ENCODE assay signal across 37 mouse cellular contexts in the genomic region with DNA sequence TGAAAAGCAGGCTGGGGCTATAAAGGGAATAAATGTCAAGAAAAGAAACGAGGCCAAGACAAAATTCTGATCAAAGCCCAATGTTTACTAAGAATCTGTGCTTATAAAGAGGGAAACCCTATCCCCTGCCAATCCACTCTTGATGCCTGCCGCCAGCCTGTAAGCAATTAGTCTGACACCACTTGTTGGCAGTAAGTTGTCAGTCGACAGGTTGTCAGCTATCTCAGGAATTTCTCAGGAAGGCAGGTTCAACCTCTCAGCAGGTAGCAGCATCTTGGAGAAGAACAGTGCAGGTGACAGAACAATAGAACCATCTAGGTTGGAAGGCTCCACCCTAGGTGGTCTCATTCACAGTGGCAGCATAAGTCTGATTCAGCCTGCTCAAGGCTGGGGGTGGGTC. TPM values are rescaled to one million over a fixed set of nuclear protein-coding genes. Genes with fewer than 3 reads are reported as not detected.
DNase-seq lines count a peak whose midpoint lies in the region; ATAC-seq and TF ChIP-seq lines count a peak whose summit lies in the region.
"Had no signal": no experiment of that assay in that cellular context is flagged by ENCODE, and none has a peak within 500 bp of the region (broad histone marks: within the 10 kb centered on the region; RNA-seq: fewer than 3 reads in every experiment).

No protein-coding gene starts in this region.

- no peak overlapping the region for H3K9ac ChIP-seq in kidney, embryonic 15.5 days
- H3K9ac ChIP-seq: embryonic facial prominence, embryonic 13.5 days; heart, embryonic 12.5 days; hindbrain, embryonic 14.5 days; limb, embryonic 12.5 days; liver, embryonic 15.5 days; lung, embryonic 14.5 days; midbrain, embryonic 15.5 days; neural tube, embryonic 15.5 days had no signal

- H3K4me2 ChIP-seq in kidney, embryonic 15.5 days, result no peak overlapping the region
- H3K4me2 ChIP-seq: embryonic facial prominence, embryonic 13.5 days; heart, embryonic 12.5 days; hindbrain, embryonic 14.5 days; limb, embryonic 12.5 days; liver, embryonic 15.5 days; lung, embryonic 14.5 days; midbrain, embryonic 15.5 days; neural tube, embryonic 15.5 days had no signal

- TF ChIP-seq POLR2A in brain, embryonic 14.5 days (IDR thresholded peaks at IDR 0.05; ENCODE audit: borderline replicate concordance, extremely low read depth, insufficient read depth, insufficient read length, poor library complexity, severe bottlenecking), result no peak

- no peak for TF ChIP-seq CTCF in brain, embryonic 14.5 days (IDR thresholded peaks at IDR 0.05; ENCODE audit: borderline replicate concordance, extremely low read depth, insufficient read depth, insufficient read length)

- H3K4me3 ChIP-seq in kidney, embryonic 15.5 days (replicated peaks), result no peak overlapping the region
- H3K4me3 ChIP-seq: embryonic facial prominence, embryonic 13.5 days; gastrocnemius, adult 2 months; heart, adult 2 months; heart, embryonic 12.5 days; limb, embryonic 12.5 days; liver, embryonic 15.5 days; midbrain, embryonic 10.5 days; midbrain, embryonic 15.5 days; neural tube, embryonic 15.5 days had no signal

- no peak for ATAC-seq in kidney, embryonic 15.5 days (replicated peaks; ENCODE audit: low FRiP score)
- ATAC-seq: activated CD4-positive, CD25-positive, alpha-beta regulatory T cell, adult 4 months; intestine, postnatal 0 days; midbrain, embryonic 15.5 days had no signal

- no peaks in the 10 kb centered on the region for H3K27me3 ChIP-seq in kidney, embryonic 15.5 days
- H3K27me3 ChIP-seq: embryonic facial prominence, embryonic 13.5 days; heart, embryonic 12.5 days; limb, embryonic 12.5 days; liver, embryonic 15.5 days; midbrain, embryonic 15.5 days; neural tube, embryonic 15.5 days had no signal

- intact Hi-C loops in heart, postnatal 25 days (cut with DNase I), result no loop called here

- H3K4me1 ChIP-seq in kidney, embryonic 15.5 days, result no peaks in the 10 kb centered on the region
- H3K4me1 ChIP-seq: embryonic facial prominence, embryonic 13.5 days; heart, embryonic 12.5 days; limb, embryonic 12.5 days; liver, embryonic 15.5 days; midbrain, embryonic 10.5 days; midbrain, embryonic 15.5 days; neural tube, embryonic 15.5 days had no signal

- H3K27ac ChIP-seq in kidney, embryonic 15.5 days, result no peak overlapping the region
- H3K27ac ChIP-seq: embryonic facial prominence, embryonic 13.5 days; gastrocnemius, adult 2 months; heart, adult 2 months; hindbrain, embryonic 14.5 days; limb, embryonic 12.5 days; liver, embryonic 15.5 days; midbrain, embryonic 10.5 days; midbrain, embryonic 15.5 days; neural tube, embryonic 15.5 days had no signal

- no peaks in the 10 kb centered on the region for H3K36me3 ChIP-seq in kidney, embryonic 15.5 days
- H3K36me3 ChIP-seq: embryonic facial prominence, embryonic 13.5 days; heart, embryonic 12.5 days; limb, embryonic 12.5 days; liver, embryonic 15.5 days; midbrain, embryonic 10.5 days; midbrain, embryonic 15.5 days; neural tube, embryonic 15.5 days had no signal

- DNase-seq in cerebellum, adult 9-10 months, result peak; percentile 14
- no peak for DNase-seq in cerebellum, adult 8-10 months
- peak; percentile 70 for DNase-seq in heart, adult 11 months
- no peak for DNase-seq in heart, postnatal 25 days (ENCODE audit: low spot score)
- peak; percentile 47 for DNase-seq in brain, embryonic 14.5 days (ENCODE audit: low read depth)
- DNase-seq in urinary bladder, adult 2 months (ENCODE audit: low spot score), result no peak
- DNase-seq: adrenal gland, adult 8-10 months; gastrocnemius, adult 2 months; gastrocnemius, postnatal 36 days; heart, adult 2 months; kidney, adult 9 months; kidney, postnatal 14 days; layer of hippocampus, adult 9-11 months; lung, embryonic 14.5 days; lung, postnatal 14 days; right cerebral cortex, postnatal 14 days; thymus, postnatal 14 days had no signal

- H3K9me3 ChIP-seq in kidney, embryonic 15.5 days (replicated peaks), result no peaks in the 10 kb centered on the region
- H3K9me3 ChIP-seq: embryonic facial prominence, embryonic 13.5 days; limb, embryonic 12.5 days; liver, embryonic 15.5 days; midbrain, embryonic 10.5 days; midbrain, embryonic 15.5 days had no signal

- 74% methylated on average over 3 of the region's 3 CpGs for WGBS in kidney, embryonic 15.5 days

RNA-seq across cellular contexts. Expression of gene Rdh19, which starts 20.6 kb away (rescaled TPM):
- not detected for total RNA-seq in heart, postnatal 25 days (2021)
- not detected in 2 replicates for polyA plus RNA-seq in brain, embryonic 14.5 days (2012; rRNA removed)
- not detected in 2 replicates for polyA plus RNA-seq in urinary bladder, adult 2 months (2012; rRNA removed)
- 2.0 TPM in 2 replicates for polyA plus RNA-seq in kidney, embryonic 15.5 days (2015; fragmentation: Nextera tagmentation; extraction: Ambion mirVana)
- total RNA-seq: common myeloid progenitor, adult 5-6 weeks; gastrocnemius, adult 2 months; gastrocnemius, postnatal 36 days; heart, adult 2 months; hematopoietic stem cell, adult 5-6 weeks; left cerebral cortex, adult 18-20 months; left cerebral cortex, postnatal 25 days; liver, adult 2 months had no signal
- polyA plus RNA-seq: activated CD4-positive, CD25-positive, alpha-beta regulatory T cell, adult 4 months; embryonic facial prominence, embryonic 13.5 days; forebrain, embryonic 11.5 days; heart, adult 2 months; heart, embryonic 12.5 days; heart, postnatal 0 days; hindbrain, embryonic 14.5 days; intestine, postnatal 0 days; limb, embryonic 12.5 days; lung, embryonic 14.5 days; midbrain, embryonic 10.5 days; midbrain, embryonic 15.5 days; neural tube, embryonic 15.5 days; small intestine, adult 2 months; stomach, embryonic 14.5 days had no signal

RNA-seq across cellular contexts. Expression of gene Rdh16, which starts 28.2 kb away (rescaled TPM):
- not detected for total RNA-seq in heart, postnatal 25 days (2021)
- polyA plus RNA-seq in brain, embryonic 14.5 days (2012; rRNA removed), result 0.03 TPM in 1 of 2 replicates, not detected in the other
- not detected in 2 replicates for polyA plus RNA-seq in urinary bladder, adult 2 months (2012; rRNA removed)
- polyA plus RNA-seq in kidney, embryonic 15.5 days (2015; fragmentation: Nextera tagmentation; extraction: Ambion mirVana), result 0.36 and 0.45 TPM in 2 replicates
- total RNA-seq: common myeloid progenitor, adult 5-6 weeks; gastrocnemius, adult 2 months; gastrocnemius, postnatal 36 days; heart, adult 2 months; hematopoietic stem cell, adult 5-6 weeks had no signal
- polyA plus RNA-seq: activated CD4-positive, CD25-positive, alpha-beta regulatory T cell, adult 4 months; embryonic facial prominence, embryonic 13.5 days; forebrain, embryonic 11.5 days; heart, adult 2 months; heart, embryonic 12.5 days; heart, postnatal 0 days; hindbrain, embryonic 14.5 days; limb, embryonic 12.5 days; lung, embryonic 14.5 days; midbrain, embryonic 10.5 days; midbrain, embryonic 15.5 days; stomach, embryonic 14.5 days had no signal

RNA-seq across cellular contexts. Expression of gene Rdh16f2, which starts 37.2 kb away (rescaled TPM):
- not detected for total RNA-seq in heart, postnatal 25 days (2021)
- not detected in 2 replicates for polyA plus RNA-seq in brain, embryonic 14.5 days (2012; rRNA removed)
- polyA plus RNA-seq in urinary bladder, adult 2 months (2012; rRNA removed), result not detected in 2 replicates
- polyA plus RNA-seq in kidney, embryonic 15.5 days (2015; fragmentation: Nextera tagmentation; extraction: Ambion mirVana), result 0.64 and 0.72 TPM in 2 replicates
- total RNA-seq: adrenal gland, adult 8-10 months; common myeloid progenitor, adult 5-6 weeks; gastrocnemius, adult 2 months; gastrocnemius, postnatal 36 days; heart, adult 2 months; hematopoietic stem cell, adult 5-6 weeks; left cerebral cortex, adult 18-20 months; left cerebral cortex, postnatal 25 days had no signal
- polyA plus RNA-seq: activated CD4-positive, CD25-positive, alpha-beta regulatory T cell, adult 4 months; embryonic facial prominence, embryonic 13.5 days; forebrain, embryonic 11.5 days; heart, adult 2 months; heart, embryonic 12.5 days; heart, postnatal 0 days; hindbrain, embryonic 14.5 days; limb, embryonic 12.5 days; lung, embryonic 14.5 days; midbrain, embryonic 10.5 days; midbrain, embryonic 15.5 days; neural tube, embryonic 15.5 days; stomach, embryonic 14.5 days had no signal

RNA-seq across cellular contexts. Expression of gene Rdh9, which starts 52.9 kb away (rescaled TPM):
- not detected for total RNA-seq in heart, postnatal 25 days (2021)
- polyA plus RNA-seq in brain, embryonic 14.5 days (2012; rRNA removed), result 0.05 and 0.34 TPM in 2 replicates
- polyA plus RNA-seq in urinary bladder, adult 2 months (2012; rRNA removed), result 0.29 and 0.46 TPM in 2 replicates
- polyA plus RNA-seq in kidney, embryonic 15.5 days (2015; fragmentation: Nextera tagmentation; extraction: Ambion mirVana), result 0.19 TPM in 1 of 2 replicates, not detected in the other
- total RNA-seq: common myeloid progenitor, adult 5-6 weeks; heart, adult 2 months had no signal
- polyA plus RNA-seq: forebrain, embryonic 11.5 days; limb, embryonic 12.5 days; liver, embryonic 15.5 days; lung, embryonic 14.5 days; stomach, embryonic 14.5 days had no signal

RNA-seq across cellular contexts. Expression of gene Rdh7, which starts 59.5 kb away (rescaled TPM):
- not detected for total RNA-seq in heart, postnatal 25 days (2021)
- polyA plus RNA-seq in brain, embryonic 14.5 days (2012; rRNA removed), result not detected in 2 replicates
- 0.10 TPM in 1 of 2 replicates, not detected in the other for polyA plus RNA-seq in urinary bladder, adult 2 months (2012; rRNA removed)
- polyA plus RNA-seq in kidney, embryonic 15.5 days (2015; fragmentation: Nextera tagmentation; extraction: Ambion mirVana), result not detected in 2 replicates
- total RNA-seq: common myeloid progenitor, adult 5-6 weeks; gastrocnemius, adult 2 months; gastrocnemius, postnatal 36 days; heart, adult 2 months; hematopoietic stem cell, adult 5-6 weeks; left cerebral cortex, adult 18-20 months; left cerebral cortex, postnatal 25 days had no signal
- polyA plus RNA-seq: activated CD4-positive, CD25-positive, alpha-beta regulatory T cell, adult 4 months; embryonic facial prominence, embryonic 13.5 days; forebrain, embryonic 11.5 days; heart, adult 2 months; heart, embryonic 12.5 days; heart, postnatal 0 days; hindbrain, embryonic 14.5 days; limb, embryonic 12.5 days; lung, embryonic 14.5 days; midbrain, embryonic 10.5 days; midbrain, embryonic 15.5 days; neural tube, embryonic 15.5 days; stomach, embryonic 14.5 days had no signal

Comparison
In these comparisons a context has a peak if more than half of its experiments do, and no peak if none do; other contexts are left out.
1. DNase-seq: peak in cerebellum, adult 9-10 months (single experiment), heart, adult 11 months (single experiment) and brain, embryonic 14.5 days (single experiment); none in cerebellum, adult 8-10 months (single experiment), heart, postnatal 25 days (single experiment) and urinary bladder, adult 2 months (single experiment).